Mouse (Mus musculus): ENCODE measurements around the gene Fah.

DNA sequence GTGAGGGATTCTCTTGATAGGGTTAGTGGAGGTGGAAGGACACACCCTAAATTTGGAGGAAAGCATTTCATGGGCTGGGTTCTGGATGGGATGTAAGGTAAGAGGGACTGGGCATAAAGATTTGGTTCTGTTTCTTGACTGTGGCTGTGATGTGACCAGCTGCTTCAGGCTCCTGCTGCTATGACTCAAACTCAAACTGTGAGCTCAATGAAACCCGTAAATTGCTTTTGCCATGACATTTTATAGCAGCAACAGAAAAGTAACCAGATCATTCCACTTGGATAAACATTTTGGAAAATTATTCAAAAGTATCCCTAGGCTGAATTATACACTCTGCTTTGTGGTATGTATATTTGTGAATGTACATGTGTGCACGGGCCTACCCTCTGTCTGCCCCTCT, 15.9 kb downstream of the Fah start:
- TF ChIP-seq POLR2A (IDR thresholded peaks at IDR 0.05; ENCODE audit: insufficient read depth, low read depth, low read length) (no peak), CTCF (IDR thresholded peaks at IDR 0.05; ENCODE audit: insufficient read depth, low read depth, low read length) (no peak)

Measured in olfactory bulb, adult 2 months (tissue).